Mouse (Mus musculus) E14TG2a.4 (cell line): ENCODE measurements around the gene Apba2.

Source experiments
- H3K27me3 ChIP-seq: 2 replicates; pipeline ENCODE4 v1.6.1; 2014; ENCODE audit warnings: low read length, control low read depth; ENCODE audit not compliant: insufficient read depth
- H3K36me3 ChIP-seq: 2 replicates; pipeline ENCODE4 v1.6.1; 2014; ENCODE audit warnings: low read length, control low read depth; ENCODE audit not compliant: insufficient read depth
- H3K4me1 ChIP-seq: replicated peaks from 2 replicates; pipeline ENCODE4 v1.6.1; 2014; ENCODE audit warnings: low read depth, low read length, control low read depth
- H3K4me3 ChIP-seq: replicated peaks from 2 replicates; pipeline ENCODE4 v1.5.1; 2014; ENCODE audit warnings: mild to moderate bottlenecking, low read length
- H3K9me3 ChIP-seq: 2 replicates; pipeline ENCODE4 v1.6.1; 2014; ENCODE audit warnings: low read length, control low read depth
- CTCF ChIP-seq: conservative IDR thresholded peaks from 2 replicates; pipeline ENCODE4 v1.5.1; 2014; ENCODE audit warnings: low read length
- NANOG ChIP-seq: IDR thresholded peaks from 2 replicates; pipeline ENCODE4 v1.6.1; 2014; ENCODE audit warnings: borderline replicate concordance, low read length, mixed read lengths
- POU5F1 ChIP-seq: IDR thresholded peaks from 2 replicates; pipeline ENCODE4 v1.6.1; 2014; ENCODE audit warnings: low read length, borderline replicate concordance

Gene Apba2

DNA sequence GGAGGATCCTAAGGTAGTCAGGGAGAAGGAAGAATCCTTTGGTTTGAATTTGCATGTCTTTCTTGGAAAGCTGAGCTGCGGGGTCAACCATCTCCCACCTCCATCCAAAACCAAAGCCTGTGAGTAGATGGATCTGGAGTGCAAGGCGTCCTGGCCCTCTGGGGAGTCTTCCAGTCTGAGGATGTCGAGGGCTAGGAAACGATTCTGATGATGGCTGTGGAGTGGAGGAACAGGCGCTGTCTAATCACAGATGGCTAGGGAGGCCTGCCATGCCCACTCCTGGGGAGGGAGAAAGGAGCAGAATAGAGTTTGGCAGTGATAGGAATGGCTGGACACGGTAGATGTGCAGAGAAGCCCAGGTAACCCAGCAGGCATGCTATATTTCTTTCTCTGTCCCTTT, 129.6 kb downstream of the Apba2 start:
- Histone ChIP-seq H3K4me3 (no peak overlapping the region), H3K9me3 (no peaks in the 10 kb centered on the region), H3K36me3 (no peaks in the 10 kb centered on the region), H3K4me1 (no peaks in the 10 kb centered on the region), H3K27me3 (no peaks in the 10 kb centered on the region)
- no peak for TF ChIP-seq CTCF

GRCm38 (mm10) chr7:64631781-64632351, 130.4 kb downstream of the Apba2 start:
- no peaks in the 10 kb centered on the region for H3K9me3 ChIP-seq
- H3K27me3 ChIP-seq: no peaks in the 10 kb centered on the region
- H3K36me3 ChIP-seq: no peaks in the 10 kb centered on the region
- no peak overlapping the region for H3K4me3 ChIP-seq
- no peaks in the 10 kb centered on the region for H3K4me1 ChIP-seq
- TF ChIP-seq CTCF (no peak), POU5F1 (no peak), NANOG (no peak)

DNA sequence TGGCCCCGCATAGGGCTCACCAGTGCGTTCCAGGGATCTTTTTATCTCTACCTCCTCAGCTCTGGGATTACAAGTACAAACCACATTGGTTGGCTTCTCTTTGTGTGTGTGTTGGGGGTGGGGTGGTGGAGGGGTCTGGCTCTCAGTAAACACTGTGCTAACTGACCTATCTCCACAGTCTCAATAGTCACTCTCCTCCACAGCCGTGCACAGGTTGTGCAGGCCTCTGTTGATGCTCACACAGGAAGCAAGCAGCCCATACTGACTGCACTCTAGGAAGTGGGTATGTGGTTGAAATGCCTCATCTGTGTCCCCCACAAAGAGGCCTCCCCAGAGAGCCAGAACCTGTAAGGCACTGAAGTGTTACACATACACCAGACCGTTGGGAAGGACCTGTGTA, 131.7 kb downstream of the Apba2 start:
- TF ChIP-seq POU5F1: no peak
- no peak for TF ChIP-seq NANOG
- no peak for TF ChIP-seq CTCF
- Histone ChIP-seq H3K9me3 (no peaks in the 10 kb centered on the region), H3K4me3 (no peak overlapping the region), H3K36me3 (no peaks in the 10 kb centered on the region), H3K4me1 (no peaks in the 10 kb centered on the region), H3K27me3 (no peaks in the 10 kb centered on the region)

DNA sequence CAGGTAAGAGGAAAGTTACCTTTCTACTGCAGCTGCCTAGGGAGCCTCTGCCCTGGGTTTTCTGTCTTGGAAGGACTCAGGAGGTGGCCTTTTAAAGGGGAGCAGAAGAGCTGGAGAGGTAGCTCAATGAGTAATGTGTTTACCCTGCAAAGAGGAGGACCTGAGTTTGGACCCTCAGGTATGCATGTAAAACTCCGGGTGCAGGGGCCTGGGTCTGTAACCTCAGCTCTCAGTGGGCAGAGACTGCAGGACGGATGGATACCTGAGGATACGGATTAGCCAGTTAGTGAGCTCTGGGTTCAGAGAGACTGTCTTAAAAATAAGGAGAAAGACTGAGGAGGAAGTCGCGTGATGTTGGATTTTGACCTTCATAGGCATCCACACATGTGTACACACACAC, 132.4 kb downstream of the Apba2 start:
- no peak overlapping the region for H3K4me3 ChIP-seq
- no peaks in the 10 kb centered on the region for H3K27me3 ChIP-seq
- no peaks in the 10 kb centered on the region for H3K9me3 ChIP-seq
- no peaks in the 10 kb centered on the region for H3K36me3 ChIP-seq
- TF ChIP-seq NANOG (no peak), CTCF (no peak), POU5F1 (no peak)
- H3K4me1 ChIP-seq: no peaks in the 10 kb centered on the region

DNA sequence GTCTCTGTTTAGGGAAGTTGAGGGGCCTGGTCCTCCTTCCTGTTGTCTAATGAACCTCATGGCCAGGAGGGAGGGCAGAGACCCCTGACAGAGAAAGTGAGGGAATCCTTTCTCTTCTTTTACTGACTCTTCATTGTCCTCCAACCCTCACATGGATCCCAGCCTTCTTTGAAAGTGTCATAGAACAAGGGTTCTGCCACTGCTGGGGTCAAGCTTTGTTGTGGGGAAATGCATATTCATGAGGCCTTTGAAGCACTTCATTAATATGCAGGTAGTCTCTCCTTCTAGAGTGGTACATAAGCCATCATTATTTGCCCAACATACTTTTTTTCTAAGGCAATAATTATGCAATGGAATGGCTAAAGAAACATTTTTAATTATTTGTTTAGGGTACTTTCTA, 133.0 kb downstream of the Apba2 start:
- H3K27me3 ChIP-seq: no peaks in the 10 kb centered on the region
- H3K36me3 ChIP-seq: no peaks in the 10 kb centered on the region
- TF ChIP-seq NANOG: no peak
- TF ChIP-seq POU5F1: peak; percentile 80; the same call in 1 of the 2 replicates
- TF ChIP-seq CTCF: no peak
- no peak overlapping the region for H3K4me3 ChIP-seq
- H3K4me1 ChIP-seq: no peaks in the 10 kb centered on the region
- H3K9me3 ChIP-seq: no peaks in the 10 kb centered on the region

GRCm38 (mm10) chr7:64638922-64639321, 137.4 kb downstream of the Apba2 start:
- H3K4me1 ChIP-seq: no peaks in the 10 kb centered on the region
- TF ChIP-seq CTCF (no peak), POU5F1 (no peak), NANOG (no peak)
- H3K36me3 ChIP-seq: no peaks in the 10 kb centered on the region
- no peak overlapping the region for H3K4me3 ChIP-seq
- no peaks in the 10 kb centered on the region for H3K27me3 ChIP-seq
- no peaks in the 10 kb centered on the region for H3K9me3 ChIP-seq

GRCm38 (mm10) chr7:64640651-64641050, 139.1 kb downstream of the Apba2 start:
- H3K27me3 ChIP-seq: no peaks in the 10 kb centered on the region
- H3K9me3 ChIP-seq: no peaks in the 10 kb centered on the region
- TF ChIP-seq NANOG (no peak), CTCF (no peak), POU5F1 (no peak)
- no peak overlapping the region for H3K4me3 ChIP-seq
- H3K4me1 ChIP-seq: no peaks in the 10 kb centered on the region
- H3K36me3 ChIP-seq: no peaks in the 10 kb centered on the region

- H3K9me3 ChIP-seq: no peaks in the 10 kb centered on the region
- TF ChIP-seq POU5F1 (no peak), CTCF (no peak)
Measured at GRCm38 (mm10) chr7:64642903-64643302, 141.4 kb downstream of the Apba2 start.

GRCm38 (mm10) chr7:64645458-64645857, 144.0 kb downstream of the Apba2 start:
- no peaks in the 10 kb centered on the region for H3K27me3 ChIP-seq
- no peak for TF ChIP-seq NANOG
- TF ChIP-seq POU5F1: no peak
- no peak for TF ChIP-seq CTCF
- no peaks in the 10 kb centered on the region for H3K9me3 ChIP-seq
- no peaks in the 10 kb centered on the region for H3K36me3 ChIP-seq
- no peak overlapping the region for H3K4me3 ChIP-seq
- H3K4me1 ChIP-seq: no peaks in the 10 kb centered on the region

More at GRCm38 (mm10) chr7:64642903-64643302, 141.4 kb downstream of the Apba2 start:
- no peaks in the 10 kb centered on the region for H3K4me1 ChIP-seq
- H3K36me3 ChIP-seq: no peaks in the 10 kb centered on the region
- H3K4me3 ChIP-seq: no peak overlapping the region
- no peaks in the 10 kb centered on the region for H3K27me3 ChIP-seq

DNA sequence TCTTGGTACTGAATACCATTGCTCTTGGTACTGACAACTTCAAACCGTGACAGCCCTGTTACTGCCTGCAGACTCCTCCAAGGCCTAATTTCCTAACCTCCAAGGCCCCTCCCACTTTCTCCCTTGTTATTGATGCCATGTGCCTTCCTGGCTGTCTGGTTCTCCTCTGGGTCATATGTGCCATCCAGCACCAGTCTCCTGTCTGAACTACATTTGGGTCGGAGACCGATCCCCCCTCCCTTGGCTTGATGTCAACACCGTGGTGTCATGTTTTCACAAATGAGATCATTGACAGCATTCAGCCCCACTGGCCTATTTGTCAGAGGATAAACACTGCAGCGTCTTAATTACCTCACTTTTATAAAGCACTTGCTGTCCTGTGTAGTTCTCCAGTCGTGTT, 144.5 kb downstream of the Apba2 start:
- Histone ChIP-seq H3K36me3 (no peaks in the 10 kb centered on the region), H3K4me1 (no peaks in the 10 kb centered on the region), H3K27me3 (no peaks in the 10 kb centered on the region), H3K9me3 (no peaks in the 10 kb centered on the region), H3K4me3 (no peak overlapping the region)
- TF ChIP-seq CTCF: no peak
- no peak for TF ChIP-seq NANOG
- TF ChIP-seq POU5F1: no peak
